Mouse (Mus musculus): ENCODE measurements around the gene Snca.

Snca gene

DNA sequence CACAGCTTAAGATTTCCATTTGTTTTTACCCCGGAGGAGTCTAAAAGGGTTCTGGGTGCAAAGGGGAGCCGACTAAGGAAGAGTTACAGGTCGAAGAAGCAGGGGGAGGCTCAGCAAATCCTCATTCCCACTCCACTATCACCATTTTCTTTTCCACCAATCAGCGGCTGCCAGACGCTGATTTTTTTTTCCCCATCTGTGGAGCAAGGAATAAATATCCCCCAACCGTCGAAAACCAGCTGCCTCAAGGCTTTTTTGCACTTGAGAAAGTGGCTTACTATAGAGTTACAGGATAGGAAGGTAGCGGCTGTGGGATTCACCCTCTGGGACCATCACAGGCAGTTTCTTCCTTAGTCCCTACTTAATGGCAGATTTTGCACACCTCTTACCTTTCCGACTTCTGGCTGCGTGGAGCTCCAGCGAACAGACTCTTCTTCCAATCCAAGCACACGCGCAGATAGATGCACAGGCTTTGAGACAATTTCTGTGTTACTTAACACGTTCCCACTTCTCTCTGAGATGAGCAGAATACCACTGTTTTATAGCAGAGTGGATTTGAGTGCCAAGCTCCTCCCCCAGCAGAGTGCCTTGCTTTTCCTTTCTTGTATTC lies at the start of gene Snca:
Snca (minus strand) TSS at position 574 of the 610 bp plus-strand sequence.
- no peak for DNase-seq (ENCODE audit: low read depth)

GRCm38 (mm10) chr6:60870126-60870525 lies 40.5 kb upstream of the Snca start:
- no peak for DNase-seq (ENCODE audit: low read depth)

- DNase-seq (ENCODE audit: low read depth) = no peak
Measured at GRCm38 (mm10) chr6:60856599-60856998, 26.9 kb upstream of the Snca start.

GRCm38 (mm10) chr6:60851690-60852089 lies 22.0 kb upstream of the Snca start:
- no peak for DNase-seq (ENCODE audit: low read depth)

DNA sequence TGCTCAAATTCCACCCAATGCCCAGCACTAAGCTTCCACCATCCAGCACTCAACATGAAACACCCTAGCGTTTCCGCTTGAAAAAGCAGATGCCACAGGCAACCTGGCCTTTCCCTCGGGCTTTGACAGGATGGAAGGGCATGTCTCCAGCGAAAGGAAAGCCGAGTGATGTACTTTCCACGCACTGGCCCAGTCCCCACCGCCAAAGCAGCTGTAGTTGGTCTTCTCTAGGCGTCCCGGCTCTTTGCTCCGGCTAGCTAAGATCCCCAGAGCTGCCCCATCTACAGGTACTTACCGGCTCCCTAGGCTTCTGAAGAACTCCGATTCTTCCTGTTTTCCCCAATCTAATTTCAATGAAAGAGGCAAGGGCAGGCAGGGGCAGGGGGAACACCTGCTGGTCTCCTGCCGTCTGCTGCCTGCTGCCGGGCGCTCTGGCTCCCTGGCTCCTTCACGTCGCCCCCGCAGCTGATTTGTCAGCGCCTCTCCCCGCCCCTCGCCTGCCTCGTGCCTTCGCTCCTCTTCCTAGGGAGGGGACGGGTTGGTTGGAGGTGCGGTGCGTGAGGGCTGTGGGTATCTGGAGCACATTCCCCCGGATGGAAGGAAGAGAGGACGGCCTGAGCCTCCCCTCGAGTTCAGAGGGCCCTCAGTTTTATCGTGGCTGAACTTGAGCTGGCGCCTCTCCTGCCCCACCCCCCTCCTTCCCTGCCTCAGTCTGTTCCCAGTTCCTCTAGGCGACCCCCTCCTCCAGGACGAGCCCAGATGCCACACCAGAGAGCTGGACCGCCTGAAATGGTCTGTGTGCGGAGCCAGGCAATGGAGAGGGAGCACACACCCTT lies 1.0 kb downstream of the Snca start:
- DNase-seq (ENCODE audit: low read depth) = no peak

- DNase-seq (ENCODE audit: low read depth) = no peak
Measured at GRCm38 (mm10) chr6:60828047-60828428, 1.6 kb downstream of the Snca start.

DNA sequence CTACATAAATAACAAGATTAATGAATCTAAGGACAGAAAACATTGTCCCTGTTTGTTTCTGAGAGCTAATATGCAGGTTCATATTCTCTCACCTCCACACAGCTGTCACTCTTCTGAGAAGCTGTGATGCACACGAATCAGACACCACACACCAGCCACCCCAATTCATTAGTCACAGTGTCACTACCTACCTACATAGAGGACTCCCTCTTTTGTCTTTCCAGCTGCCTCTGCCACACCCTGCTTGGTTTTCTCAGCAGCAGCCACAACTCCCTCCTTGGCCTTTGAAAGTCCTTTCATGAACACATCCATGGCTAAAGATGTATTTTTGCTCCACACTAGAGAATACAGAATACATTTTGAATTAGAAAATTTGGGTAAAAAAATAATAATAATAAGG lies 2.4 kb downstream of the Snca start:
- no peak for DNase-seq (ENCODE audit: low read depth)

DNA sequence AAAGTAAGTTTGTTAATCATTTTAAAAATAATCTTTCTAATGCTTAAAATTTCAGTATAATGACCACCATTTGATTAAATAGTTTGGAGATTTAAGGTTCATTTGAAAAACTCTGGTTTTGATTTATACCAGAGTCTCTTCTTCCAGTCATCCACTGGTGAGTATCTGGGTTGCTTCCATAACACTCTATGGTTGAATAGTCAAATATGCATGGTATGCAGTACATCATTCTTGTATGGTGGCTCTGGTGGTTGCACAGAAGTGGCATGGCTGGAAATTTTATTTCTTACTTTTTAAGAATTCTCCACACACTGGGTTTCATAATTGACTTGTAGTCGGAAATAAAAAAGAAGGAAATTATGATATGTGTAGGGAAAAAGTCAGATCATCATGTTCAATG lies 10.4 kb downstream of the Snca start:
- DNase-seq (ENCODE audit: low read depth) = no peak

DNA sequence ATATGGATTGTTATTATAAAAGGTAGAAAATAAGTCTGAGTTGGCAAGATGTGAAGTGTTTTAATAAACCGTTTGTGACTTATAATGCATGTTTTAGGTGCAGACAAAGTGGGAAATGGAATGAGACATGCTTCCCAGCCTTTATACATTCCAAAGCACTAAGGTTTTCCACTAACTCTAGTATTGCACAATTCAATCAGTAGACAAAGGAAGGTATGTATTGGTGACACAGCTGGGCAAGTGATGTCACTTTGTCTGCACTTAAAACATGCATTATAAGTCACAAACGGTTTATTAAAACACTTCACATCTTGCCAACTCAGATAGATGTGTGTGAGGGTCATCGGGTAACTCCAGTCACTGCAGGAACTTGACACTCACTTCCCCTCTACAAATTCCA lies 16.1 kb downstream of the Snca start:
- DNase-seq (ENCODE audit: low read depth) = no peak

DNA sequence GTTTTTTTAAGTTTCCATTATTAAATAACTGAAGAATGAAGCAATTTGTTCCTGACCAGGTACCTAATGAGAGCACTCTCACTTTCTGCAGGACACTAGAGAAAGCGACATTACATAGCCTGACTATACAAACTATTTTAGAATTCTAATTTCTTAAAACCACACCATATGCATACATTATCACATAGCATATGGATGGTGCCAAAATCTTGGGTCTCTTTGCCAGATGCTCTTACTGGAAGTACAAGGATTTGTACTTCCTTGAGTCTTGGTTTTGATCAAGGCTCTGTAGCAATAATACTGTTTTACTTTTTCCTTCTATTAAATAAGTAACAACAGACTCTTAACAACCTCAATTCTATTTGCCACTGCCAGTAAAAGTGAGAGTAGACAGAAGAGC lies 31.4 kb downstream of the Snca start:
- no peak for DNase-seq (ENCODE audit: low read depth)

DNA sequence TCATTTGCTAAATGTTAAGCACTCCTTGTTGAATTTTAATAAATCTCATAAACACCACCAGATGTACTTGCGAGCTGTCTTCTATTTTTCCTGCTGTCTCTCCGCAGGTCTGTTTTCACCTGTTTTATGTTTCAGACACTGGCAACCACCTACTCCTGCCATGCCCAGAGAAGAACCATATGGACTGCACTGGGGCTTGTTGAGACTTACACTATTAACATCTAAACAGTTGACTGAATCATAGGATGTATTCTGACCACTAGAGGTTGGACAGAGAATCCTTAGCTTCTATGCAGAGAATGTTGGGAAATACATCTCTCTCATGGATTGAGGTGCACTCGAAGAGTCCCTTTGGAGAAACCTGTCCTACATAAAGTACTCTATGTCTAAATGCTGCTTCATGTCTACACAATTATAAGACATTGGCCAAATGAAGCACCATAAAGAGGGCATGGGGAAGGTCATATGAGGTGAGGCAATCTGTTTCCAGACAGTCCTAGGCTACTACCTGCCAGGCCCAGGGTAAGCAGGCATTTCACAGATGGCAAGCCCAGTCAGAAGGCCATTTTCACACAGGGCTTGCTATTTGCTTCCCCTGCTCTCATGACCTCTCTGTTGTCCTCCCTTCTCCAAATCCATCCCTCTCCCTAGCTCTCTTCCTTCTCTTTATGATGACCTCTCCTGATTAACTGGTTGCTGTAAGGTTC lies 35.8 kb downstream of the Snca start:
- DNase-seq (ENCODE audit: low read depth) = no peak

GRCm38 (mm10) chr6:60786955-60787354 lies 42.7 kb downstream of the Snca start:
- DNase-seq (ENCODE audit: low read depth) = no peak

DNA sequence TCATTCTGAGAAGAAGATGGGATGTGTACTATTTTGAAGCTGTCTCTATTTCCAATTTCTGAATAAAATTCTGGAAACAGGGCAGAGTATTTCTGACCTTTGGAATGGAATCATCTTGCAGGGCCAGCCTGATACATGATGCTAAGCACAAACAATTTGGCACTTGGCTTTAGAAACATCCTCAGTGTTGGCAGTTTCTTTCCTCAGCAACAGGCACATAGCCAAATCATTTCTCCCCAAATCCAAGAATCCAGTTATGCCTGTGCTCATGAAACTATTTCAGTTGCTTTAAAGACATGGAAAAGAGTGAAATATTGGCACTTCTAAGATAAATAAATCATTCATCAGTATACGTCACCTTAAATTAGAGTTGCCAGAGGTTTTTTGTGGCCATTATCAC lies 57.8 kb downstream of the Snca start:
- no peak for DNase-seq (ENCODE audit: low read depth)

DNA sequence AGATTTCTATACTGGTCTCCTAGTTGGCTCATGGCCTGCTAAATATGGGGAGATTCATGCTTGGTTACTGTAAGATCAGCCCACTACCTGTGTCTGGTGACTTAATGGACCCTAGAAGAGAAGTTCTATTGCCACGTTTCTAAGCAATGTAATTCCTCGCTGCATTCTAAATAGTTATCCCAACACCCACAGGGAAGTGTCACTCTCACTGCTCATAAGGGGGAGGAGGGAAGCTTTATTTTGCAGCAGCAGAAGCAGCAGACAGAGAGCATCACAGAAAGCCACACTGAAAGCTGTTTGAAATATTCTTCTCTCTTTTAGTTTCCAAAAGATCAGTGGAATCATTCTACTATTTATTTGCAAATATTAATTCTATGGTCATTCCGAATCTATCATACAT lies 64.0 kb downstream of the Snca start:
- DNase-seq (ENCODE audit: low read depth) = no peak

GRCm38 (mm10) chr6:60762864-60763263 lies 66.8 kb downstream of the Snca start:
- DNase-seq (ENCODE audit: low read depth) = no peak

DNA sequence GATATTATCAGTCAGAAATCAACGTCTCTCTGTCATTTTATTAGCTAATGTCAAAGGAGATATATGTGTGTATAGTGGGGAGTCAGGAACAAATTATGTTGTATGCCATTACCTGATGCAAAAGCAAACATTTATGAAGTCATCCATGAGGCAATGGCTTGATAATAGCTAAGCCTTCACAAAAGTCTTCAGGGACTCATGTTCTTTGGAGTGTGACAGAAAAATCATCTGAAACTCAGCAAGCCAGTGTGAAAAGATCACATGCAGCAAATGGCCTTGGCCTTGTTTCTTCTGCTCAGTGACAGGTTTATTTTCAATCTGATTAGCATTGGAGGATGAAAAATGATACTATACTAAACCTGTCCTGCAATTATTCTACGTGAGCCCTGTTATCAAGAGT lies 67.9 kb downstream of the Snca start:
- no peak for DNase-seq (ENCODE audit: low read depth)

- no peak for DNase-seq (ENCODE audit: low read depth)
Measured at GRCm38 (mm10) chr6:60754975-60755374, 74.7 kb downstream of the Snca start.

GRCm38 (mm10) chr6:60745965-60746364 lies 83.7 kb downstream of the Snca start:
- no peak for DNase-seq (ENCODE audit: low read depth)

GRCm38 (mm10) chr6:60741427-60742071 lies 88.1 kb downstream of the Snca start:
- DNase-seq (ENCODE audit: low read depth) = no peak

GRCm38 (mm10) chr6:60739776-60740175 lies 89.9 kb downstream of the Snca start:
- DNase-seq (ENCODE audit: low read depth) = no peak

DNA sequence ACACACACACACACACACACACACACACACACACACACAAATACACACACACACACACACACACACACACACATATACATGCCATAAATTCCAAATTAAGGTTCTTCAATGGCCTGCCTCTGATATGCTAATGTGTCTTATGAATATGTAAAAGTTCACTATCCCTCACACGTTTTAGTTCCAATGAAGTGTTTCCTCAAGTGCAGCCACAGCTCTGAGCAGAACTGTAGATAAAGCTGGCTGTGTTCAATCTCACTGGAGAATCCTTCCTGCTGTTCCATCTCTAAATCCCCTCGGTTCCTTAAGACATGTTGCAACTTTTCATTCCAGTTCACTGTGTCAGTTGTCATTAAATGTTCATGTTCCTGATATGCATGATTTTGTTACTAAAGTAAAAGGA lies 98.5 kb downstream of the Snca start:
- DNase-seq (ENCODE audit: low read depth) = no peak

GRCm38 (mm10) chr6:60724110-60724829 lies 105.4 kb downstream of the Snca start:
- DNase-seq (ENCODE audit: low read depth) = no peak

All from induced T-regulatory cell, adult 2 months (primary cell).